Mouse (Mus musculus): ENCODE measurements at regions not wholly inside any gene's neighbourhood (a gene's known extent, or its start where the extent isn't known, plus 50 kb on each side); places are given as distances from the start of the nearest gene placed in this dataset.
A peak's percentile ranks its signal among the peaks of the same experiment; 100 is the strongest.
"Not testable (repeated sequence)": the region's sequence is repeated elsewhere in the genome, so short reads cannot be mapped to it uniquely, and the experiment has no call there.

- DNase-seq, result peak; percentile 8
Observed at GRCm38 (mm10) chr3:65608385-65608784, 57.6 kb upstream of the Lekr1 start.

- DNase-seq, result no peak
Observed at GRCm38 (mm10) chr3:65611712-65612111, 54.3 kb upstream of the Lekr1 start.

- DNase-seq, result no peak
Observed at GRCm38 (mm10) chr3:65612387-65612786, 53.6 kb upstream of the Lekr1 start.

GRCm38 (mm10) chr3:65612968-65613367 is 53.1 kb upstream of the Lekr1 start:
- DNase-seq, result no peak

- not testable (repeated sequence) for DNase-seq
Observed at GRCm38 (mm10) chr3:65614901-65615300, 51.1 kb upstream of the Lekr1 start.

Measured in kidney, postnatal 14 days (tissue).